Mouse (Mus musculus) G1E-ER4 (cell line): ENCODE measurements around the gene Mafk. TPM values are rescaled to one million over a fixed set of nuclear protein-coding genes. Genes with fewer than 3 reads are reported as not detected.

Source experiments
- GATA1 ChIP-seq: IDR thresholded peaks from one replicate; pipeline ENCODE4 v1.8.0; 2012; ENCODE audit warnings: low read length, inconsistent platforms
- polyA plus RNA-seq: library from polyadenylated mRNA; stranded (reverse); fragments of >175 nt; gene quantifications from 2 replicates; pipeline ENCODE4 v1.2.3, GENCODE M21; 2012

Gene Mafk
- polyA plus RNA-seq, 1 experiment, result 49.2 TPM

DNA sequence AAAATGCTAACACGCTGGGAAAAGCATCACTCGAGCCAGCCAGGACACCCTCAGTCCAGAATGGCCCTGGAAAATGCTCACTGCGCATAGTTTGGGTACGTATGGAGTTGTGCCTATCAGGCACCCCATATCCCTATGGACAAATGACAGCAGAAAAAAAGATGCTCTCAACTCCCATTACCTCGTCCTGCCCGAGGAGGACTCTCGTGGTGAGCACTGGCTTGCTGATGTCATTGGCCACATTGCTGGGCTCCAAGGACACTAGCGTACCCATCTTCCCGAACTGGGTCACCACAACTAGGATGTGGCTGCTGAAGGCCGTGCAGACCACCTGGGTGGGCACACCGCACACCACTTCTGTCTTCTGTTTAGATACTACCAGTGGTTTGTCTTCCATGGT lies 34.6 kb downstream of the Mafk start:
- no peak for TF ChIP-seq GATA1

GRCm38 (mm10) chr5:139826357-139827055 lies 35.2 kb downstream of the Mafk start, which contains the start of the genes Gm26938 and Psmg3:
Gene Gm26938 (minus strand): TSS chr5:139826407.
Gene Psmg3 (minus strand): TSS chr5:139826885.
- no peak for TF ChIP-seq GATA1

GRCm38 (mm10) chr5:139827593-139827992 lies 36.3 kb downstream of the Mafk start:
- TF ChIP-seq GATA1, result no peak

- no peak for TF ChIP-seq GATA1
Observed at GRCm38 (mm10) chr5:139829384-139829783, 38.1 kb downstream of the Mafk start.

- TF ChIP-seq GATA1, result no peak
Observed at GRCm38 (mm10) chr5:139830734-139831133, 39.4 kb downstream of the Mafk start.

DNA sequence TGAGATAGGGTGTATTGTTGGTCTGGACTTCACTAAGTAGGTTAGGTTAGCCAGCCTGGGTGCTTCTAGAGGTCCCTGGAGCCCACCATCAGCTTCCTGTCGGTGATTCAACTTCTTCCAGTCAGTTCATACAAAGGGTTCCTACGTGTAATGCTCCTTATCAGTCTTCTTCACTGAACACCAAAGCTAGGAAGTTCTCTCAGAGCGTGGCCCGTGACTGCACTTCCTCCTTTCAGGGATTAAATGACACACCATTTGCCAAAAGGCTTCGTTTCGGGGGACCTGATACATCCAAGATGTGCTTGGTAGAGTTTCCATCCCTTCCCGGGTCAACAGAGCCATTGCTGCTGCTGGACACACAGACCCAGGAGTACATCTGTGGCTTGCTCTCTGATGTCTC lies 40.8 kb downstream of the Mafk start:
- no peak for TF ChIP-seq GATA1

DNA sequence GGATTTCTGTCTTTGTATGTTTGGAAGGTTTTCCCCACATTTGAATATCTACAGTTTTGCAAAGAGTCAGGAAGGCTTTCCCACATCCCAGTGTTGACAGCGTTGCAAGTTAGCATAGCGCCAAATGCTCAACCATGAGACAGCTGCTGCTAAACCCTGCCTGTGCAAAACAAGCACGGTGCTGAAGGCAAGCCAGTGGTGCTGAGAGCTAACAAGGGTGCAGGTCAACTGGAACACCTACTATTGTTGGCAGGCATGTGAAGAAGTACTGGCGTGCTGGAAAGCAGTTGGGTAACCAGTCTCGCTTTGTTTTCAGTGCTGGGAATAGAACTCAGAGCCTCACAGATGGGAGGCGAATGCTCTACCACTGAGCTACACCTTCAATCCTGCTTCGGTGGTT lies 44.4 kb downstream of the Mafk start:
- TF ChIP-seq GATA1, result no peak

GRCm38 (mm10) chr5:139838476-139838892 lies 47.2 kb downstream of the Mafk start:
- TF ChIP-seq GATA1, result no peak

DNA sequence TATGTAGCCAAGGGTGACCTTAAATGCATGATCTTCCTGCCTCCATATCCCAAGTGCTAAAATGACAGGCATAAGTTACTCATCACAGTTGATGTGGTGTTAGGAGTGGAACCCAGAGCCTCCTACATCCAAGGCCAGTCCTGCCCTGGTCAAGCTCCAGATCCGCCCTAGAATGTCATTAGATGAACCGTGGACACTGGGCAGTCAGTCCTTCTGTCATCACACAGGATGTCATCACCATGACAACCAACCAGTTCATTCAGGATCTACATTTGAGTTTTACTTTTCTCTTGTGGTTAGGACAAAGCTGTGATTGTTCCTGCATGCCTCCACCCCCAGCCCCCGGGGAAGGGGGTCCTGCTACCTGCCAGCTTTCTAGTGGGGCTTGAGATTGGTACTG lies 47.8 kb downstream of the Mafk start:
- no peak for TF ChIP-seq GATA1

DNA sequence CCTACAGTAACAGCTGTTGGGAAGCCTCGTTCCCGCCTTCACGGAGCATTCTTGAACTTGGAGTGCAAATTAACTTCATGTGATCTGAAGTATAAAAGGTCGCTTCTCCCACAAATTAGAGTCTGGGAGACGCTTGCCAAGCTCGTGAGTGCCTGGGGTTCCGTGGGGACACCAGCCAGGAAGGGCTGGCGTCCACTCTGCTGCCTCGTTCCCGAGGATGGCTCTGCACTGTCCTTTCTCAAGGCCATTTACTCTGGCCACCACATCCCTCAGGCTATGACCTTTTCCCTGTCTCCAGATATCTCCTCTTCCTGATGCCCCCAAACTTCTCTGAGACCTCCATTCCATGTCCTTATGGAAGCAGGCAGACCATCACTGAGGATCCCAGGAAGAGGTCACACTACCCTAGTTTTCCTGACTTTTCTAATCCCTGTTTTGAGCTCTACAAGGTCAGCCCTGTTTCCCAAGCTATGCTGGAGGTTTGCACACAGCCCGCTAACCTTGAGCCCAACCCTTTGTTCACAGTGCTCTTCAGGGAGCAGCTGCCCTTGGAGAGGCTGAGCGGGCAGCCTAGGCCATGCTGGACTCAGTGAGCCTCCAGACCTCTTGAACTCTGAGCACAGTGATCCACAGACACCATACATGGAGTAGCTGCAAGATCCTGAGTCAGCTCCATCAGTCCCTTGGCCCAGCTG lies 58.5 kb downstream of the Mafk start:
- no peak for TF ChIP-seq GATA1

Other genes starting within 250 kb of the Mafk start
- not detected in 2 replicates for gene Uncx, start 248.0 kb upstream of the Mafk start, polyA plus RNA-seq
- gene Micall2, start 55.2 kb upstream of the Mafk start, polyA plus RNA-seq, result 20.4 and 22.4 TPM in 2 replicates
- 117 and 122 TPM in 2 replicates for gene Ints1, start 15.8 kb upstream of the Mafk start, polyA plus RNA-seq
- gene Tmem184a, start 28.4 kb downstream of the Mafk start, polyA plus RNA-seq, result 3.1 and 5.0 TPM in 2 replicates
- not detected in 2 replicates for gene Gm26938, start 34.9 kb downstream of the Mafk start, polyA plus RNA-seq
- 51.4 and 66.3 TPM in 2 replicates for gene Psmg3, start 35.4 kb downstream of the Mafk start, polyA plus RNA-seq
- not detected in 2 replicates for gene Elfn1, start 116.4 kb downstream of the Mafk start, polyA plus RNA-seq